Mouse (Mus musculus): Measurements from ENCODE around the gene Cryzl2. TPM values are rescaled to one million over a fixed set of nuclear protein-coding genes. Genes with fewer than 3 reads are reported as not detected.
A peak's percentile ranks its signal among the peaks of the same experiment; 100 is the strongest.

Gene Cryzl2
- total and polyA plus RNA-seq, 2 experiments from 2014 or later, result 38.1 to 45.7 TPM

- Histone ChIP-seq H3K4me3 (ENCODE audit: low read depth, low read length) (no peak overlapping the region), H3K27me3 (ENCODE audit: control insufficient read depth, insufficient read depth, low read length) (no peaks in the 10 kb centered on the region), H3K36me3 (replicated peaks; ENCODE audit: control insufficient read depth, insufficient read depth, low read length) (no peaks in the 10 kb centered on the region), H3K9ac (replicated peaks; ENCODE audit: low read depth, low read length) (no peak overlapping the region), H3K27ac (ENCODE audit: low read depth) (no peak overlapping the region), H3K4me2 (ENCODE audit: low read depth, low read length) (no peak overlapping the region), H3K4me1 (ENCODE audit: control insufficient read depth, insufficient read depth) (peaks cover 18% of the 10 kb centered on the region), H3K9me3 (replicated peaks; ENCODE audit: control insufficient read depth, low read length) (no peaks in the 10 kb centered on the region)
- no peak for DNase-seq (ENCODE audit: low spot score)
- no peak for TF ChIP-seq EP300 (IDR thresholded peaks at IDR 0.05; ENCODE audit: low read depth)
- TF ChIP-seq CTCF (IDR thresholded peaks at IDR 0.05; ENCODE audit: low read depth), result no peak
- WGBS, result 68% methylated on average over 5 of the region's 5 CpGs
- no peak for ATAC-seq (ENCODE audit: insufficient read depth, low read depth)
Measured at GRCm38 (mm10) chr1:157452759-157453549, 5.4 kb upstream of the Cryzl2 start.

GRCm38 (mm10) chr1:157454876-157455275 is 3.5 kb upstream of the Cryzl2 start:
- 70% methylated on average over 6 of the region's 6 CpGs for WGBS
- Histone ChIP-seq H3K4me2 (ENCODE audit: low read depth, low read length) (no peak overlapping the region), H3K27me3 (ENCODE audit: control insufficient read depth, insufficient read depth, low read length) (no peaks in the 10 kb centered on the region), H3K4me1 (ENCODE audit: control insufficient read depth, insufficient read depth) (peaks cover 17% of the 10 kb centered on the region), H3K9ac (replicated peaks; ENCODE audit: low read depth, low read length) (no peak overlapping the region), H3K27ac (ENCODE audit: low read depth) (no peak overlapping the region), H3K36me3 (replicated peaks; ENCODE audit: control insufficient read depth, insufficient read depth, low read length) (no peaks in the 10 kb centered on the region), H3K9me3 (replicated peaks; ENCODE audit: control insufficient read depth, low read length) (no peaks in the 10 kb centered on the region), H3K4me3 (ENCODE audit: low read depth, low read length) (no peak overlapping the region)
- DNase-seq (ENCODE audit: low spot score) (no peak), ATAC-seq (ENCODE audit: insufficient read depth, low read depth) (no peak)
- TF ChIP-seq CTCF (IDR thresholded peaks at IDR 0.05; ENCODE audit: low read depth) (no peak), EP300 (IDR thresholded peaks at IDR 0.05; ENCODE audit: low read depth) (no peak)

- TF ChIP-seq CTCF (IDR thresholded peaks at IDR 0.05; ENCODE audit: low read depth) (no peak), EP300 (IDR thresholded peaks at IDR 0.05; ENCODE audit: low read depth) (no peak)
- H3K9ac ChIP-seq (replicated peaks; ENCODE audit: low read depth, low read length), result no peak overlapping the region
- ATAC-seq (ENCODE audit: insufficient read depth, low read depth) (no peak), DNase-seq (ENCODE audit: low spot score) (no peak)
- no peaks in the 10 kb centered on the region for H3K36me3 ChIP-seq (replicated peaks; ENCODE audit: control insufficient read depth, insufficient read depth, low read length)
- H3K9me3 ChIP-seq (replicated peaks; ENCODE audit: control insufficient read depth, low read length), result no peaks in the 10 kb centered on the region
- no peaks in the 10 kb centered on the region for H3K27me3 ChIP-seq (ENCODE audit: control insufficient read depth, insufficient read depth, low read length)
- 88% methylated on average over 3 of the region's 3 CpGs for WGBS
- no peak overlapping the region for H3K4me3 ChIP-seq (ENCODE audit: low read depth, low read length)
- no peak overlapping the region for H3K27ac ChIP-seq (ENCODE audit: low read depth)
- 0 out of 2 replicates have a peak, but pooled peaks cover 6% of the 10 kb centered on the region for H3K4me1 ChIP-seq (ENCODE audit: control insufficient read depth, insufficient read depth)
- peak overlapping the region; percentile 75; the same call in 1 of the 2 replicates for H3K4me2 ChIP-seq (ENCODE audit: low read depth, low read length)
Measured at GRCm38 (mm10) chr1:157457789-157458188, 588 bp upstream of the Cryzl2 start.

- Histone ChIP-seq H3K4me1 (ENCODE audit: control insufficient read depth, insufficient read depth) (0 out of 2 replicates have a peak, but pooled peaks cover 6% of the 10 kb centered on the region), H3K9me3 (replicated peaks; ENCODE audit: control insufficient read depth, low read length) (no peaks in the 10 kb centered on the region), H3K9ac (replicated peaks; ENCODE audit: low read depth, low read length) (no peak overlapping the region), H3K4me3 (ENCODE audit: low read depth, low read length) (no peak overlapping the region), H3K27ac (ENCODE audit: low read depth) (no peak overlapping the region), H3K36me3 (replicated peaks; ENCODE audit: control insufficient read depth, insufficient read depth, low read length) (no peaks in the 10 kb centered on the region), H3K4me2 (ENCODE audit: low read depth, low read length) (no peak overlapping the region), H3K27me3 (ENCODE audit: control insufficient read depth, insufficient read depth, low read length) (no peaks in the 10 kb centered on the region)
- TF ChIP-seq CTCF (IDR thresholded peaks at IDR 0.05; ENCODE audit: low read depth) (no peak), EP300 (IDR thresholded peaks at IDR 0.05; ENCODE audit: low read depth) (no peak)
- 92% methylated on average over 5 of the region's 5 CpGs for WGBS
- ATAC-seq (ENCODE audit: insufficient read depth, low read depth) (no peak), DNase-seq (ENCODE audit: low spot score) (no peak)
Measured at GRCm38 (mm10) chr1:157459904-157460303, 1.5 kb downstream of the Cryzl2 start.

- ATAC-seq (ENCODE audit: insufficient read depth, low read depth), result no peak
- DNase-seq (ENCODE audit: low spot score), result no peak
- Histone ChIP-seq H3K9me3 (replicated peaks; ENCODE audit: control insufficient read depth, low read length) (no peaks in the 10 kb centered on the region), H3K36me3 (replicated peaks; ENCODE audit: control insufficient read depth, insufficient read depth, low read length) (no peaks in the 10 kb centered on the region), H3K9ac (replicated peaks; ENCODE audit: low read depth, low read length) (no peak overlapping the region), H3K4me1 (ENCODE audit: control insufficient read depth, insufficient read depth) (0 out of 2 replicates have a peak, but pooled peaks cover 6% of the 10 kb centered on the region), H3K4me3 (ENCODE audit: low read depth, low read length) (no peak overlapping the region), H3K27ac (ENCODE audit: low read depth) (no peak overlapping the region), H3K27me3 (ENCODE audit: control insufficient read depth, insufficient read depth, low read length) (no peaks in the 10 kb centered on the region), H3K4me2 (ENCODE audit: low read depth, low read length) (no peak overlapping the region)
- 94% methylated on average over 5 of the region's 5 CpGs for WGBS
- no peak for TF ChIP-seq CTCF (IDR thresholded peaks at IDR 0.05; ENCODE audit: low read depth)
- TF ChIP-seq EP300 (IDR thresholded peaks at IDR 0.05; ENCODE audit: low read depth), result no peak
Measured at GRCm38 (mm10) chr1:157461276-157461675, 2.9 kb downstream of the Cryzl2 start.

All from heart, postnatal 0 days (tissue).